Mouse (Mus musculus) left cerebral cortex, adult 8-10 months (tissue): ENCODE measurements around the gene Ldlrad3. TPM values are rescaled to one million over a fixed set of nuclear protein-coding genes. Genes with fewer than 3 reads are reported as not detected.
A peak's percentile ranks its signal among the peaks of the same experiment; 100 is the strongest.

ENCODE experiments used
- DNase-seq, 2 experiments: peaks; one replicate each; pipeline ENCODE4 v3.0.0; 2022; ENCODE audit warnings: low spot score in 2 of 2
- total RNA-seq, 4 experiments: library from RNA; stranded (reverse); gene quantifications; 2 replicates each; pipeline ENCODE4 v1.2.4; 2022

Gene Ldlrad3
- total RNA-seq, 4 experiments from 2014 or later = 11.3 to 12.5 (median 12.0) TPM

DNA sequence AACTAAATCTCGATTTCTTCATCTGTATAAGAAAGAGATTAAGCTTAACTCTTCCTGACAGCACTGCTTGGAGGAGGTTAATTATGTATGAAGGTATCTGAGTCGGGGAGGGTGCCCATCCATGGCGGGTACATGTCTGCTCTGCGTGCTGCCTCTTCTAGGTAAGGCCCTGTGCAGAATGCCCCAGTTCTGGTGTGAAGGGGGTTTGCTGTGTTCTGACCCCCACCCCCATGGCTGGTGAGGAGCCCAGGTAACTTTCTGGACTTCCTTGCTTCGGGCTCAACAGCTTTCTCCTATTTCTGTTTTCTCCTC is 279.9 kb downstream of the Ldlrad3 start:
- DNase-seq = no peak

DNA sequence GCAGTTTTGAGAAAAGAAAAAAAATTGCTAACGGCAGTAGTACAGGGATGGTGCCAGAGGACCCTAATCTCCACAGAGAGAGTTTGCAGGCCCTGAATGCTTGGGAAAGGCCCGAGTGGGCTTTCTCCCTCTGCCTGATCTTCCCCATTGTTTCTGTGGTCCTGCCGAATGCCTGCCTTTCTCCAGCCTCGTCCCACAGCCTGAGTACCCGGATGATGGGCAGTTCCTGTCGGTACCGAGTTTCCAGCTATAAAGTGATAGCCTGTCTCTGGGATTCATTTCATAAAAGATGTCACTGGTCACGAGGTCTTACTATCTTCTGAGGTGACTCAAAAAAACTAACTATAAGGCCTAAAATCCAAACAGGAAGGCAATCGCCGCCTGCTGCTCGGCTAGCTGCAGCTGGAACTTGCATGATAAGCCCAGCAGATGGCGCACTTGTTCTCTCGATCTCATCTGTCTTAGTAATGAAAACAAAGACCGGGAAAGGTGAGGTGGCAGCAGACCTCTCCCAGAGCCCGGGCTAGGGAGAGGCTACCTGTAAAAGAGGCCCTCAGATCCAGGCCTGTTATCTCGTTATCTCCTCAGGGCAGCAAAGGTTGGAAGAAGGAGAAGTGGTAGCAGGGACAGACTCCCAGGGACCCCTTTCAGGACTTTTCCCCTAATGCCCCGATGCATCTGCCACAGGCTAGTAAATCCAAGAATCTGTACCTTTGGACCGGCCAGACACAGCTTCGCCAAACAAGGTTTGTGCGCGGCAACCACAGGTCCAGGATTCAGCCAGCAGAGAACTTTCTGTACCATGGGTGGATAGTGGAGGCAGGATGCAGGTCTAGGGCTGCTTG is 280.4 kb downstream of the Ldlrad3 start:
- DNase-seq = peak; percentile 62 to 67

DNA sequence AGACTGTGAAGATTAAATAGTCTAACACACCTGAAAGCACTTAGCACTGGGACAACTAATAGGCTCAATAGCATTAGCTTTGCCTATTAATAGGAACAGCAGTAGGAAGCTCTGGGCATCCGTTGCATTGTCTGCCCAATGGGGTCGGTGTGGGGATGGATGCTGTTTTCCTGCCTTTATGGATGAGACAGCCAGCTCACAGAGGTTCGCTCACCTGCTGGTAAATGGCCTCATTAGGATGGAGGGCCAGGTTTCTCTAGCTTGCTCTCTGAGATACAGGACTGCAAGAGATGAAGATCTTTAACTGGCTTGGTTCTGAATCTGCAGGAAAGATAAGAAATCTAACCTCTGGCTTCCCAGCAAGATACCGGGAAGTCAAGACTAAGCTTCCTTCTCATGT is 284.0 kb downstream of the Ldlrad3 start:
- no peak for DNase-seq

Other genes with a start within 250 kb of the Ldlrad3 start
- gene Trim44, start 221.4 kb upstream of the Ldlrad3 start, total RNA-seq = 100 to 1,000 TPM; 175 to 199 (median 188) TPM